In genomic region chr10:37357304-37358060, GRCm38 (mm10) we compare ENCODE assay signal across 8 mouse cellular contexts.
A peak's percentile ranks its signal among the peaks of the same experiment; 100 is the strongest.
DNase-seq lines count a peak whose midpoint lies in the region; ATAC-seq and TF ChIP-seq lines count a peak whose summit lies in the region.

No protein-coding gene starts in this region.

- H3K36me3 ChIP-seq in liver, embryonic 16.5 days (ENCODE audit: control insufficient read depth, insufficient read depth), result no peaks in the 10 kb centered on the region
- no peaks in the 10 kb centered on the region for H3K36me3 ChIP-seq in liver, embryonic 12.5 days
- no peaks in the 10 kb centered on the region for H3K36me3 ChIP-seq in intestine, embryonic 14.5 days (ENCODE audit: control insufficient read depth, insufficient read depth, low read length)
- no peaks in the 10 kb centered on the region for H3K36me3 ChIP-seq in midbrain, embryonic 10.5 days
- no peaks in the 10 kb centered on the region for H3K36me3 ChIP-seq in thymus, adult 2 months (ENCODE audit: control insufficient read depth, insufficient read depth, low read length)

- TF ChIP-seq CTCF in thymus, adult 2 months (IDR thresholded peaks at IDR 0.05; ENCODE audit: borderline replicate concordance, control insufficient read depth, extremely low read depth, insufficient read depth, low read length, poor library complexity), result no peak

- H3K27me3 ChIP-seq in liver, embryonic 16.5 days (ENCODE audit: control insufficient read depth, insufficient read depth, low read depth, low read length), result no peaks in the 10 kb centered on the region
- no peaks in the 10 kb centered on the region for H3K27me3 ChIP-seq in liver, embryonic 12.5 days (replicated peaks)
- no peaks in the 10 kb centered on the region for H3K27me3 ChIP-seq in intestine, embryonic 14.5 days (replicated peaks; ENCODE audit: control insufficient read depth, insufficient read depth, low read length)
- no peaks in the 10 kb centered on the region for H3K27me3 ChIP-seq in midbrain, embryonic 10.5 days (ENCODE audit: low read depth, poor library complexity, severe bottlenecking)
- no peaks in the 10 kb centered on the region for H3K27me3 ChIP-seq in thymus, adult 2 months (ENCODE audit: control insufficient read depth, insufficient read depth, low read length)

- WGBS in liver, embryonic 16.5 days (ENCODE audit: insufficient replicate concordance), result 62% methylated on average over 6 of the region's 6 CpGs
- WGBS in liver, embryonic 12.5 days (ENCODE audit: insufficient replicate concordance), result 70% methylated on average over 6 of the region's 6 CpGs
- WGBS in intestine, embryonic 14.5 days, result 38% methylated on average over 6 of the region's 6 CpGs
- WGBS in midbrain, embryonic 10.5 days, result 76% methylated on average over 6 of the region's 6 CpGs
- 95% methylated on average over 6 of the region's 6 CpGs for WGBS in thymus, adult 2 months

- no peak overlapping the region for H3K4me3 ChIP-seq in liver, embryonic 16.5 days (ENCODE audit: low read depth, low read length)
- no peak overlapping the region for H3K4me3 ChIP-seq in liver, embryonic 12.5 days
- H3K4me3 ChIP-seq in intestine, embryonic 14.5 days (ENCODE audit: low read depth, low read length), result no peak overlapping the region
- H3K4me3 ChIP-seq in midbrain, embryonic 10.5 days, result no peak overlapping the region
- no peak overlapping the region for H3K4me3 ChIP-seq in thymus, adult 2 months (ENCODE audit: control insufficient read depth, insufficient read depth, low read length)

- no peak overlapping the region for H3K27ac ChIP-seq in liver, embryonic 16.5 days (ENCODE audit: low read length)
- H3K27ac ChIP-seq in liver, embryonic 12.5 days, result no peak overlapping the region
- 0 out of 2 replicates have a peak overlapping the region, but pooled peaks have one; percentile 44 for H3K27ac ChIP-seq in intestine, embryonic 14.5 days (ENCODE audit: low read depth)
- H3K27ac ChIP-seq in midbrain, embryonic 10.5 days (replicated peaks), result peak overlapping the region; percentile 57; the same call in 1 of the 2 replicates
- no peak overlapping the region for H3K27ac ChIP-seq in thymus, adult 2 months (ENCODE audit: control insufficient read depth, insufficient read depth, low read length)

- ATAC-seq in liver, embryonic 16.5 days (ENCODE audit: low read depth), result peak; percentile 60; the same call in 1 of the 2 replicates
- no peak for ATAC-seq in liver, embryonic 12.5 days
- ATAC-seq in intestine, embryonic 14.5 days (replicated peaks; ENCODE audit: low FRiP score, low TSS enrichment, low read depth), result peak; percentile 60; the same call in 1 of the 2 replicates
- no peak for ATAC-seq in erythroblast, adult 5-6 weeks (replicated peaks; ENCODE audit: low FRiP score, poor library complexity, severe bottlenecking)

- no peak overlapping the region for H3K4me2 ChIP-seq in liver, embryonic 16.5 days (ENCODE audit: low read depth, low read length)
- H3K4me2 ChIP-seq in liver, embryonic 12.5 days, result no peak overlapping the region
- H3K4me2 ChIP-seq in intestine, embryonic 14.5 days (ENCODE audit: low read length), result no peak overlapping the region

- H3K9me3 ChIP-seq in liver, embryonic 16.5 days (replicated peaks; ENCODE audit: control insufficient read depth, low read length), result no peaks in the 10 kb centered on the region
- no peaks in the 10 kb centered on the region for H3K9me3 ChIP-seq in liver, embryonic 12.5 days (replicated peaks)
- no peaks in the 10 kb centered on the region for H3K9me3 ChIP-seq in intestine, embryonic 14.5 days (ENCODE audit: control insufficient read depth, low read length)
- H3K9me3 ChIP-seq in midbrain, embryonic 10.5 days (replicated peaks), result no peaks in the 10 kb centered on the region

- no peak overlapping the region for H3K9ac ChIP-seq in liver, embryonic 16.5 days (ENCODE audit: low read depth, low read length)
- H3K9ac ChIP-seq in liver, embryonic 12.5 days, result no peak overlapping the region
- H3K9ac ChIP-seq in intestine, embryonic 14.5 days (ENCODE audit: low read length), result no peak overlapping the region

- TF ChIP-seq POLR2A in thymus, adult 2 months (IDR thresholded peaks at IDR 0.05; ENCODE audit: control insufficient read depth, extremely low read depth, insufficient read depth, low read length, poor library complexity), result no peak

- peak; percentile 31 for DNase-seq in embryo, embryonic 11 days
- DNase-seq in intestine, embryonic 14.5 days (ENCODE audit: low spot score), result no peak
- DNase-seq in midbrain, embryonic 10.5 days (ENCODE audit: low spot score), result no peak
- no peak for DNase-seq in natural killer cell, adult 2 months (ENCODE audit: low spot score in 2 of 2)
- no peak for DNase-seq in thymus, adult 2 months

- H3K4me1 ChIP-seq in liver, embryonic 16.5 days (ENCODE audit: control insufficient read depth, low read depth, low read length), result no peaks in the 10 kb centered on the region
- H3K4me1 ChIP-seq in liver, embryonic 12.5 days, result no peaks in the 10 kb centered on the region
- peaks cover 15% of the 10 kb centered on the region for H3K4me1 ChIP-seq in intestine, embryonic 14.5 days (replicated peaks; ENCODE audit: control insufficient read depth, insufficient read depth, low read length)
- H3K4me1 ChIP-seq in midbrain, embryonic 10.5 days, result peaks cover 15% of the 10 kb centered on the region
- peaks cover 2% of the 10 kb centered on the region; the same call in 1 of the 2 replicates for H3K4me1 ChIP-seq in thymus, adult 2 months (replicated peaks; ENCODE audit: control insufficient read depth, insufficient read depth, low read length)

Comparison
In these comparisons a context has a peak if more than half of its experiments do, and no peak if none do; other contexts are left out.
1. ATAC-seq: peak in liver, embryonic 16.5 days (single experiment) and intestine, embryonic 14.5 days (single experiment); none in liver, embryonic 12.5 days (single experiment) and erythroblast, adult 5-6 weeks (single experiment).
2. H3K27ac ChIP-seq: peak in intestine, embryonic 14.5 days (single experiment) and midbrain, embryonic 10.5 days (single experiment); none in liver, embryonic 16.5 days (single experiment), liver, embryonic 12.5 days (single experiment) and thymus, adult 2 months (single experiment).